Mouse (Mus musculus) erythroblast, embryonic 14.5 days (primary cell): ENCODE data around the gene Sh3pxd2a.

Source experiments
- GATA1 ChIP-seq: IDR thresholded peaks from 2 replicates; pipeline ENCODE4 v1.6.1; 2012; ENCODE audit warnings: low read length, inconsistent platforms, mixed read lengths
- TAL1 ChIP-seq: IDR thresholded peaks from 3 replicates; pipeline ENCODE4 v1.6.1; 2012; ENCODE audit warnings: low read length, inconsistent platforms, mixed read lengths

DNA sequence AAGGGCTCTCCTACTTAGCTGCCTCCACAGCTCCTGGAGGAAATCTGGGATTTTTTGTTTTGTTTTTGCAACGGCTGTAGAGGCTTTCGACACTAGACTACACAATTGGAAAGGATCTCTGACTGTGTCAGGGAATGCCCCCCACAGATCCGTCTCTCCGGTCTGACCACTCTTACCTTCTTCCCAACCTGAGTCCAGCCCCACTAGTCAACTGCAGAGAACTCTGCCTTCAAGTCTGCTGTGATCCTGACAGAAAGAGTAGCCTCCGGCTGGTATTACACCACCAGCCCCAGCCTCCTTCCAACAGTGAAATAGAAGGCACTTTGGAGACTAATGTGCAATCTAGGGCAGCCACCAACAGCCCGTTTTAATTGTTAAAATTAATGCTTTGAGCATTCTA is 1.5 kb downstream of the Sh3pxd2a start:
- TF ChIP-seq TAL1 (no peak), GATA1 (no peak)
